Mouse (Mus musculus) 3134 (cell line): ENCODE data around the gene Gps1.
"Not testable (repeated sequence)": the region's sequence is repeated elsewhere in the genome, so short reads cannot be mapped to it uniquely, and the experiment has no call there.

Experiments used
- DNase-seq: peaks from one replicate; pipeline ENCODE4 v3.0.0-alpha.2; 2011; ENCODE audit warnings: low spot score; ENCODE audit not compliant: insufficient read length; ENCODE audit errors: extremely low read depth

The Gps1 gene

DNA sequence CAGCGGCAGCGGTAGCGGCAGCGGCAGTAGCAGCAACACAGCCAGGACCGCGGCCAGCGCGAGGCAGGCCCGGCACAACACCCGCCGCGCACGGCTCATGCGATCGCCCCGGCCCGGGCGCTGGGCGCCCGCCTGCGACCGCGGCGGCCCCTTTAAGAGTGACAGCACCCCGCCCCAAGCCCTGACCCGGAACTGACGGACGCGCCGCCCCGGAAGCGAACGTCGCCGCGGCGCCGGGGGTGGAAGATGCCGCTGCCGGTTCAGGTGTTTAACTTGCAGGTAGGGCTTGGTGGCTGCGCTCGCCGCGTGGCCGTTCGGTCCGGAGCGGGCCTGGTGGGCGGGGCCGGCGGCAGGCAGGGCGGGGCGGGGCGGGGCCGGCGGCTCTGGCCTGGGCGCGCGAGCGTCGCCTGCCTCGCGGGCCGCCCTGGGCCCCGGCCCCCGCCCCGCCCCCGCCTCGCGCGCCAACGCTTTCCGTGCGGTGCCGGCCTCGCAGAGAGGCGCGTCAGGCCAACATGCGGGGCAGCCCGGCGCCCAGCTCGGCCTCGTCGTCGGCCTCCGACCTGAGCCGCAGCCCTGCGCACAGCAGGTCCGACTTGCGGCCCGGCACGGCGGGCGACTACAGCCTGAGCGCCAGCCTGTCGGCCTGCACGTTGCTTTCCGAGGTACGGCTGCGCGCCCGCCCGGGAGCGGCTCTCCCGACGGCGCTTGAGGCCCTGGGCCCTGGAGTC lies at the start of gene Gps1, which contains the start of gene Rfng:
Gene Gps1, plus strand, starts transcription at position 209 of the 728 bp plus-strand sequence.
Gene Rfng, minus strand, starts transcription at position 144 of the 728 bp plus-strand sequence.
- DNase-seq = peak; percentile 82

DNA sequence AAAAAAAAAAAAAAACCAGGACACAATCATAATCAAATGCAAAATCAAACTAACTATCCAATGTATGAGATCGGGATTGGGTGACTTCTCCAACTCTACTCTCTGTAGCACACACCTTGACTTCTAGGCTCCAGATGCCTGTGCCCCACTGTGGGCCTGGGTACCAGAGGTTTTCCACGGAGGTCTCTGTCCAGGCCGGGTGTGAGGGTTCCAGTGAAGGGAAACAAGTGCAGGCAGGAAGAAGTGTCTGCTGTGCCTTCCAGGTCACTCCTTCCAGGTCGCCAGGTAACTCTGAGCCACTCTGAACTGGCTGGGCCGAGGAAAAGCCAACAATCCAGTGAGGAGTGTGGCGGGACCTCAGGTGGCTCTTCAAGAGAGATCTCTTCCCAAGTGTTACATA lies 47.6 kb upstream of the Gps1 start:
- DNase-seq = no peak

GRCm38 (mm10) chr11:120740981-120741380 lies 43.1 kb upstream of the Gps1 start:
- no peak for DNase-seq

DNA sequence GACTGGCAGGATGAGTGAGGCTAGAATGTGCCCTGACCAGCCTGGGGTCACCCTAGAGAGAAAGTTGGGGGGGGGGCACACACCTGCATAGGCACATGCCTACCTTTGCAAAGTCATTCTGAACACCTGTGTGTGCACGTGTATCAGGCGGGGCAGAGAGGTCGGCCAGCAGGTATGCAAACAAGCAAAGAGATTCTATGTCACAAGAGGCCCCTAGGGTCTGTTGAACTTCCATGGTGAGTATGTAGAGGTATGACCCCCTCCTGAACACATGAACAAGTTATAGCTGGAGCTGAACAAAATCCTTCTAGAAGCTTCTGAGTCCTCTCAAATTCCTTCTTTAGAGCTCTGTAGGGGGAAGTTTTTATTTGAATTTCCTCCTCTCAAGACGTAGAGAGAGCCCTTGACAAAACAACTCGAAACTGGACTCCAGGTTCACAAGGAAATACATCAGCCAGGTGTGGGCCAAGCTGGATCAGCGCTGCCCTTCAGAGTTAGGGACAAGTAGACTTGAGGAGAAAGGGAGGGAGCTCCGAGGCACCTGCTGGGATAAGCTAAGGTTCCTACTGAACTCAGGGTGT lies 39.9 kb upstream of the Gps1 start:
- no peak for DNase-seq

DNA sequence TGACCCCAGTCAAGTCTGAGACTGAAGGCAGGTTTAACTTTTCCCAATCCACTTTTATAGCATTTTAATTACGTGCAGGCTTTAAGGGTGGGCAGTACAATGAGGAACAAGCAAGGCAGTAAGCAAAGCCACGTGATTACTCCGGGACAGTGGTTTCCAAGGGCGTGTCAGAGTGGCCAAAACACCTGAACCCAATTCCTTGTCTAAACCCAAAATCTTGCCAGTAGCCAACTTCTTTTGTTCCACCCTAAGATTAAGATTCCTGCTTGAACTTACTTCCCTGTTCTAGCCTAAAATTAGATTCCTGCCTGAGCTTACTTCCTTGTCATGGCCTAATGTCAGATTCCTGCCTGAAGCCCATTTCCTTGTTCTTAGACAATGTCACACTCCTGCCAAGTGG lies 36.1 kb upstream of the Gps1 start:
- no peak for DNase-seq

- DNase-seq = no peak
Measured at GRCm38 (mm10) chr11:120749430-120749829, 34.6 kb upstream of the Gps1 start.

DNA sequence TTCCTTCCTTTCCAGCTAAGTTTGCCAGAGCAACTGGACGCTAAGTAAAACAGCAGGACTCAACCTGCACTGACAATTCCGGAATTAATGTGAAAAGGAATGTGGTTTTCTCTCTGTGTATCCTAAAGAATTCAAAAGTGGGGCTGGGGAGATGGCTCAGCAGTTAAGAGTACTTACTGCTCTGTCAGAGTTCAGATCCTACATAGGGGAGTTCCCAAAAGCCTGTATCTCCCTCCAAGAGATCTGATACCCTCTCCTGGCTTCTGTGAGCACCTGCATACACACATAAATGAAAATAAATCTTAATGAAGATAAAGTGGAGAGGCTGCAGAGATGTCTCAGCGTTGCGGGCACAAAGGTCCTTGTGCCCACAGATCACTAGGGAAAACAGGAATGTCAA lies 32.5 kb upstream of the Gps1 start:
- no peak for DNase-seq

DNA sequence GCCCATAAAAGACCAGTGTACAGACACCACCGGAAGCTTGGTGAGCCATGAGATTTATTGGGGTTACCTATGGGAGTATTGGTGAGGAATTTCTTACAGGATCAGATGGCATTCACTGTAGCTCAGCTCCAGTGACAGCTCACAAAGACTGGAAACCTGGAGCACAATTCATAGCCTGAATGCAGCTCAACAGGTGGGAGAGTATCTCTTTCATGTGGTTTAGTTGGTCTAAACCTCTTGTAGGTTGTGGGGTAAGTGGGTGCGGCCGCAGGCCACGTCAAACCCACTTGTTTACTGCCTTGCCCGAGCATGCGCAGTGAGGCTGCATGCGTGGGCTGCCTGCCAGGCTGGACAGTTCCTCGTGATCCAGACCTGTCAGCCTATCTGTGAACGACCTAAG lies 23.8 kb upstream of the Gps1 start:
- no peak for DNase-seq

- peak; percentile 69 for DNase-seq
Measured at GRCm38 (mm10) chr11:120761811-120762671, 22.0 kb upstream of the Gps1 start.

DNA sequence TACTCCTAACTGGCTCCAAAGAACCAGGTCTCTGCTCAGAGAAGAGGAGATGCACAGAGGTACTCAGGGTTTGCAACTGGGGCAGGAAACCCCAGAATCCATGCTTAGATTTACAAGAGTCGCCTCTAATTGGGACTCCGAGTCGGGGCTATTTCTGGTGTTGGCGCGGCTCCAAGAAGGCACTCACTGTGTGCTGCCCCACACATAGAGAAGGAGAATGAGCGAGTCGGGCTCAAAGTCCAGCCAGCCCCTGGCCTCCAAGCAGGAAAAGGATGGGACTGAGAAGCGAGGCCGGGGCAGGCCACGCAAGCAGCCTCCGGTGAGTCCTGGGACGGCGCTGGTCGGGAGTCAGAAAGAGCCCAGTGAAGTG lies 21.4 kb upstream of the Gps1 start, which contains the start of gene Hmga1b:
Gene Hmga1b, plus strand, starts transcription at position 123 of the 370 bp plus-strand sequence.
- not testable (repeated sequence) for DNase-seq

GRCm38 (mm10) chr11:120763121-120763999 lies 20.7 kb upstream of the Gps1 start:
- DNase-seq = peak; percentile 38

GRCm38 (mm10) chr11:120767023-120767422 lies 17.0 kb upstream of the Gps1 start:
- DNase-seq = not testable (repeated sequence)

DNA sequence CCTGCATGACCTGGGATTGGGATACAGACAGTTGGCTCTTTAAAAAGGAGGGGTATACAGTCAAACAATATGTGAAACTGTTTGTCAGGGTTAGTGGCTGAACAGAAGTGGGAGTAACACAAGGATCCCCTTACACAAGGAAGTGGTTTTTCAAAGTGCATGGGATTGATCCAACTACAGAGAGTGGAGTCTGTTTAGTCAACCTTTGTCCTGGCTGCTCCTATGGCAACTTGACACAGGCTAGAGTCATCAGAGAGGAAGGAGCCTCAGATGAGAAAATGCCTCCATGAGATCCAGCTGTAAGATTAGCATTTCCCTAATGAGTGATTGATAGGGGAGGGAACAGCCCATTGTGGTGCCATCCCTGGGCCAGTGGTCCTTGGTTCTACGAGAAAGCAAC lies 15.9 kb upstream of the Gps1 start:
- no peak for DNase-seq

GRCm38 (mm10) chr11:120772749-120773148 lies 11.3 kb upstream of the Gps1 start:
- no peak for DNase-seq

DNA sequence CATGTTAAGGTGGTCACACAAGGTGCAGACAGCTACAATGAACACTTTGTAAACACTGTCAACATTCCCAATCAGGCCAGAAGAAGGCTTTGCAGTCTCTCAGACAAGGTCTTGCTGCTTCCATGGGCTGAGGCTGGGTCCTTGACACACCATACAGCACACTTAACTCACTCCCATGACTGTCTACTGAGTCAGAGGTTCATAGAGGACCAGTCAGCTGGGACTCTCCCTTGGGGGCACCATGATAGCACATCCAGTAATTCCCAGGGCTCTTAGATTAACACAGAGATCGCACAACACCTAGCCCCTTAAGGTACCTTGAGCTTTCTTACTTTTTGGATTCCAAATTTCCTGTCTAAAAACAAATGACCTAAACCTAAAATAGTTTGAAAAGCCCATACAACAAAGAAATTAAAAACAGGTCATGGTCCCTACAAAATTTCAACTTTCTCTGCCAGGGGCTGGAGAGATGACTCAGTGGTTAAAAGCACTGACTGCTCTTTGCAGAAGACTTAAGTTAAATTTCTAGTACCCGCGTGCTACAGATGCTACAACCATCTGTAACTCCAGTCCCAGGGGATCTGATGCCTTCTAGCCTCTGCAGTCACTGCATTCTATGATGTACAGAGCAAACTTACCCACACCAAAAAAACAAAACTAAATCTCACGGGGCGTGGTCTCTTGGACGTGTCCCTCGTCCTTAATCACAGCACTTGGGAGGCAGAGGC lies 10.4 kb upstream of the Gps1 start:
- no peak for DNase-seq

DNA sequence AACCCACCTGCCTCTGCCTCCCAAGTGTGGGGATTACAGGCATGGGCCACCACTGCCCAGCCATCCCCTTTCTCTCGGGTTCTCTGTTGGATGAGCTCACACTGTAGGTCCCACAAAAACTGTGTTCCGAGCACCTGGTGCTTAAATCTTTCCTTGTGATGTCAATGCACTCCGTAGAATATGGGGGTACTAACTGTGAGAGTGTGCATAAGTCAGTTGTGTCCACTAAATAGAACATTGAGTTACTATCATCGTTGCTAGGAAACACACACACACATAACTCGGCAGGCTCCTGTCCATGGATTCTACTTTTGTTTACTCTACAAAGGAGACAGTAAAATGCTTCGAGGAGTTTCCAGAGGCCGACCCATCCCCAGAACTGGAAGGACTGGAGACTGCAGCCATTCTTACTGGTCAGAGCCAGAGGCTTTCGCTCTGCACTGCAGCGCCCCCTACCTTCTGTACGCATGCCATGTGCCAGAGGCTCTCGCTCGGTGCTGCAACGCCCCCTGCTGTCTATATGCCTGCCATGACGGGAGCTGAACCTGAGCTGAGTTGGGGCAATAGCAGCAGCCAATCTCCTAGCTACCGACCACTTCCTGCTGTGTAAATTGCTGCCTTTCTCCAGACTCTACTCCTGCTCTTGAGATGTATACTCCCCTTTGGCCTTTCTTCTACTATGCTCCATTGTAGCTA lies 8.2 kb upstream of the Gps1 start:
- DNase-seq = peak; percentile 85

DNA sequence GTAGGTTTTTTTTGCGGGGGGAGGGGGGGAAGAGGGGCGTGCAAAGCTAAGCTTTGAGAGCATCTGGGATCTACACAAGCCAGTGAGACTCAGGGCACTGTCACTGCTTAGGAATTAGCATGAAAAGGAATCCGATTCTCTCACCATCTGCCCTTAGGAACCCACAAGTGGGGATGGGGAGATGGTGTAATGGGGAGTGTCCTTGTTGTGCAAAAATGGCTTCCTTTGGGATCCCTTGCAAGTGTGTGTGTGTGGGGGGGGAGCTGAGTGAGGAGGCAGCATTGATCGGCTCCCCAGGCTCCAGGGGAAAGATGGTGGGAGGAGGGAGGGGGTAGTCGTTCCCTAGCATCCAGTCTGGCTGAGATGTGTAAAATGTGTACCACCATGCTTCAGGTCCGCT lies 6.9 kb upstream of the Gps1 start:
- no peak for DNase-seq

DNA sequence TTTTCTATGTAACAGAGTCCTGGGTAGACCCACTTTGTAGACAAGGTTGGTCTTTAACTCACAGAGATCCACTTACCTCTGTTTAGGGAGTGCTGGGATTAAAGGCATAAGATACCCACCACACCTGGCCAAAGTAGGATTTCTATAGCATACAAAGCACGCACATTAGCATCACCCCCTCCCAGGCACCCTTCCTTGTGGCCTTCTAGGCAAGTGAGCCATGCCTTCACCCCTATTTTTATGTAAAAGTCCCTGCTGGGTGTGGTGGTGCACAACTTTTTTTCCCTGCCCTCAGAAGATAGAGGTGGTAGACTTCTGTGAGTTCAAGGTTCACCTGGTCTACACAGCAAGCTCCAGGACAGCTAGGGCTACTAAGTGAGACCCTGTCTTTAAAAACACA lies 4.2 kb upstream of the Gps1 start:
- DNase-seq = no peak

DNA sequence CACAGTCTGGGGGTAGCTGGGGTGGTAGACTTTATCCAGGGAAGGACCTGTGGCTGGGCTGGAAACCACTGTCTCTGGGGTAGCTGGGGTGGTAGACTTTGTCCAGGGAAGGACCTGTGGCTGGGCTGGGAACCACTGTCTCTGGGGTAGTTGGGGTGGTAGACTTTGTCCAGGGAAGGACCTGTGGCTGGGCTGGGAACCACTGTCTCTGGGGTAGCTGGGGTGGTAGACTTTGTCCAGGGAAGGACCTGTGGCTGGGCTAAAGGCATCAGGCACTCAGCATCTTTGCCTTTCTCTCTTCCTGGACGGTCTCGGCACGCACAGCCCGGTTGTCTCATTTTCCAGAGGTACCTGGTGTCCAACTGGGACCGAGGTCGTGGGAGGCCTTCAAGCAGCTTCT lies 2.7 kb upstream of the Gps1 start:
- not testable (repeated sequence) for DNase-seq
